Mouse (Mus musculus) gastrocnemius, adult 8-10 months (tissue): ENCODE data around the gene 5830473C10Rik. TPM values are rescaled to one million over a fixed set of nuclear protein-coding genes. Genes with fewer than 3 reads are reported as not detected.

ENCODE experiments used
- DNase-seq, 2 experiments: peaks; one replicate each; pipeline ENCODE4 v3.0.0; 2022; ENCODE audit warnings: low spot score in 2 of 2
- total RNA-seq, 4 experiments: library from RNA; stranded (reverse); gene quantifications; 2 replicates each; pipeline ENCODE4 v1.2.4; 2022

5830473C10Rik gene
- not detected for total RNA-seq

GRCm38 (mm10) chr5:90560743-90561142, at the start of gene 5830473C10Rik:
5830473C10Rik (plus strand) TSS chr5:90561107.
- DNase-seq, result no peak

GRCm38 (mm10) chr5:90512288-90512955, 48.5 kb upstream of the 5830473C10Rik start:
- no peak for DNase-seq

- DNase-seq, result no peak
Observed at GRCm38 (mm10) chr5:90515561-90515960, 45.3 kb upstream of the 5830473C10Rik start.

- no peak for DNase-seq
Observed at GRCm38 (mm10) chr5:90518356-90519100, 42.4 kb upstream of the 5830473C10Rik start, which contains the start of gene Afm. Afm (plus strand) TSS chr5:90518932.

- no peak for DNase-seq
Observed at GRCm38 (mm10) chr5:90551191-90551590, 9.7 kb upstream of the 5830473C10Rik start.

GRCm38 (mm10) chr5:90556052-90556451, 4.9 kb upstream of the 5830473C10Rik start:
- no peak for DNase-seq

- no peak for DNase-seq
Observed at GRCm38 (mm10) chr5:90561721-90562275, 891 bp downstream of the 5830473C10Rik start.

- DNase-seq, result no peak
Observed at GRCm38 (mm10) chr5:90562880-90563279, 2.0 kb downstream of the 5830473C10Rik start.

GRCm38 (mm10) chr5:90564161-90564560, 3.3 kb downstream of the 5830473C10Rik start:
- no peak for DNase-seq

GRCm38 (mm10) chr5:90565205-90565604, 4.3 kb downstream of the 5830473C10Rik start:
- DNase-seq, result no peak

- DNase-seq, result no peak
Observed at GRCm38 (mm10) chr5:90567788-90568187, 6.9 kb downstream of the 5830473C10Rik start.

- DNase-seq, result no peak
Observed at GRCm38 (mm10) chr5:90568338-90568737, 7.4 kb downstream of the 5830473C10Rik start.

- no peak for DNase-seq
Observed at GRCm38 (mm10) chr5:90571216-90571615, 10.3 kb downstream of the 5830473C10Rik start.

GRCm38 (mm10) chr5:90577751-90578150, 16.8 kb downstream of the 5830473C10Rik start:
- no peak for DNase-seq

- no peak for DNase-seq
Observed at GRCm38 (mm10) chr5:90579556-90579955, 18.6 kb downstream of the 5830473C10Rik start.

- no peak for DNase-seq
Observed at GRCm38 (mm10) chr5:90582179-90582578, 21.3 kb downstream of the 5830473C10Rik start.

GRCm38 (mm10) chr5:90584799-90585198, 23.9 kb downstream of the 5830473C10Rik start:
- DNase-seq, result no peak

- no peak for DNase-seq
Observed at GRCm38 (mm10) chr5:90586511-90586910, 25.6 kb downstream of the 5830473C10Rik start.

- DNase-seq, result no peak
Observed at GRCm38 (mm10) chr5:90588104-90588503, 27.2 kb downstream of the 5830473C10Rik start.

GRCm38 (mm10) chr5:90588708-90589595, 28.0 kb downstream of the 5830473C10Rik start:
- DNase-seq, result peak in 1 of 2 experiments; percentile 22

GRCm38 (mm10) chr5:90590676-90591075, 29.8 kb downstream of the 5830473C10Rik start:
- no peak for DNase-seq
